10 mouse cellular contexts compared by ENCODE assay signal in genomic region chr11:62997039-62997717, GRCm38 (mm10). TPM values are rescaled to one million over a fixed set of nuclear protein-coding genes. Genes with fewer than 3 reads are reported as not detected.
A peak's percentile ranks its signal among the peaks of the same experiment; 100 is the strongest.
DNase-seq lines count a peak whose midpoint lies in the region; ATAC-seq and TF ChIP-seq lines count a peak whose summit lies in the region.
"Had no signal": no experiment of that assay in that cellular context is flagged by ENCODE, and none has a peak within 500 bp of the region (broad histone marks: within the 10 kb centered on the region; RNA-seq: fewer than 3 reads in every experiment).

No protein-coding gene starts in this region.

- H3K9ac ChIP-seq in embryonic facial prominence, embryonic 15.5 days: no peak overlapping the region

- 78% methylated on average over 5 of the region's 5 CpGs for WGBS in kidney, adult 2 months
- WGBS in embryonic facial prominence, embryonic 15.5 days: 76% methylated on average over 5 of the region's 5 CpGs

- TF ChIP-seq POLR2A in kidney, adult 2 months (IDR thresholded peaks at IDR 0.05; ENCODE audit: low read depth, low read length): no peak

- H3K36me3 ChIP-seq in kidney, adult 2 months (ENCODE audit: control insufficient read depth, insufficient read depth, low read length): no peaks in the 10 kb centered on the region
- no peaks in the 10 kb centered on the region for H3K36me3 ChIP-seq in embryonic facial prominence, embryonic 15.5 days

- ATAC-seq in embryonic facial prominence, embryonic 15.5 days (ENCODE audit: insufficient number of reproducible peaks, low FRiP score, low TSS enrichment, low read depth): no peak

- H3K4me3 ChIP-seq in kidney, adult 2 months (ENCODE audit: insufficient read depth, low read depth, low read length): no peak overlapping the region
- no peak overlapping the region for H3K4me3 ChIP-seq in embryonic facial prominence, embryonic 15.5 days (replicated peaks)

- H3K4me1 ChIP-seq in kidney, adult 2 months (ENCODE audit: control insufficient read depth, insufficient read depth, low read length): no peaks in the 10 kb centered on the region
- peaks cover 19% of the 10 kb centered on the region for H3K4me1 ChIP-seq in embryonic facial prominence, embryonic 15.5 days

- H3K9me3 ChIP-seq in embryonic facial prominence, embryonic 15.5 days (replicated peaks): no peaks in the 10 kb centered on the region

- H3K27me3 ChIP-seq in kidney, adult 2 months (replicated peaks; ENCODE audit: control insufficient read depth, insufficient read depth, low read length): no peaks in the 10 kb centered on the region
- H3K27me3 ChIP-seq in embryonic facial prominence, embryonic 15.5 days: no peaks in the 10 kb centered on the region

- peak overlapping the region; percentile 48; the same call in 1 of the 2 replicates for H3K27ac ChIP-seq in kidney, adult 2 months (ENCODE audit: insufficient read depth, low read depth, low read length)
- H3K27ac ChIP-seq in embryonic facial prominence, embryonic 15.5 days (replicated peaks): peak overlapping the region; percentile 86

- intact Hi-C loops in left cerebral cortex, postnatal 36 days (cut with DNase I): no loop called here

- no peak overlapping the region for H3K4me2 ChIP-seq in embryonic facial prominence, embryonic 15.5 days (replicated peaks)

- no peak for TF ChIP-seq CTCF in kidney, adult 2 months (conservative IDR thresholded peaks at IDR 0.05; ENCODE audit: insufficient read depth, insufficient read length, low read depth, low read length)

- peak; percentile 60 for DNase-seq in adrenal gland, adult 8-10 months
- DNase-seq in adrenal gland, postnatal 4 days (ENCODE audit: low spot score in 2 of 2): no peak
- DNase-seq in kidney, adult 2 months: no peak
- DNase-seq in kidney, postnatal 36 days: no peak
- DNase-seq in lung, postnatal 36 days: peak; percentile 77
- no peak for DNase-seq in spleen, postnatal 36 days (ENCODE audit: low spot score in 2 of 2)
- DNase-seq in left cerebral cortex, postnatal 36 days (ENCODE audit: low spot score in 2 of 2): no peak

RNA-seq across cellular contexts. Expression of gene Cdrt4, which starts 46.2 kb away (rescaled TPM):
- under 1 TPM in 1 of 4 experiments, not detected in 3; 0.35 TPM for total RNA-seq in adrenal gland, adult 8-10 months (2022)
- total RNA-seq in adrenal gland, postnatal 4 days (2021): under 1 TPM in 1 of 2 experiments, not detected in 1; 0.73 TPM
- 0.14 TPM in 1 of 2 replicates, not detected in the other for polyA plus RNA-seq in kidney, adult 2 months (2012; rRNA removed)
- 0.25 and 0.32 TPM in 2 replicates for polyA plus RNA-seq in embryonic facial prominence, embryonic 15.5 days (2015; fragmentation: Nextera tagmentation; extraction: Ambion mirVana)
- total RNA-seq in left cerebral cortex, postnatal 36 days (2021): not detected
- total RNA-seq: common myeloid progenitor, adult 5-6 weeks; gastrocnemius, postnatal 14 days had no signal

Comparison
In these comparisons a context has a peak if more than half of its experiments do, and no peak if none do; other contexts are left out.
1. DNase-seq: peak in adrenal gland, adult 8-10 months (single experiment) and lung, postnatal 36 days (single experiment); none in adrenal gland, postnatal 4 days (0 of 2), kidney, adult 2 months (single experiment), kidney, postnatal 36 days (0 of 2), spleen, postnatal 36 days (0 of 2) and left cerebral cortex, postnatal 36 days (0 of 2).